Mouse (Mus musculus): ENCODE results near the gene Carmil1.

Carmil1 gene

DNA sequence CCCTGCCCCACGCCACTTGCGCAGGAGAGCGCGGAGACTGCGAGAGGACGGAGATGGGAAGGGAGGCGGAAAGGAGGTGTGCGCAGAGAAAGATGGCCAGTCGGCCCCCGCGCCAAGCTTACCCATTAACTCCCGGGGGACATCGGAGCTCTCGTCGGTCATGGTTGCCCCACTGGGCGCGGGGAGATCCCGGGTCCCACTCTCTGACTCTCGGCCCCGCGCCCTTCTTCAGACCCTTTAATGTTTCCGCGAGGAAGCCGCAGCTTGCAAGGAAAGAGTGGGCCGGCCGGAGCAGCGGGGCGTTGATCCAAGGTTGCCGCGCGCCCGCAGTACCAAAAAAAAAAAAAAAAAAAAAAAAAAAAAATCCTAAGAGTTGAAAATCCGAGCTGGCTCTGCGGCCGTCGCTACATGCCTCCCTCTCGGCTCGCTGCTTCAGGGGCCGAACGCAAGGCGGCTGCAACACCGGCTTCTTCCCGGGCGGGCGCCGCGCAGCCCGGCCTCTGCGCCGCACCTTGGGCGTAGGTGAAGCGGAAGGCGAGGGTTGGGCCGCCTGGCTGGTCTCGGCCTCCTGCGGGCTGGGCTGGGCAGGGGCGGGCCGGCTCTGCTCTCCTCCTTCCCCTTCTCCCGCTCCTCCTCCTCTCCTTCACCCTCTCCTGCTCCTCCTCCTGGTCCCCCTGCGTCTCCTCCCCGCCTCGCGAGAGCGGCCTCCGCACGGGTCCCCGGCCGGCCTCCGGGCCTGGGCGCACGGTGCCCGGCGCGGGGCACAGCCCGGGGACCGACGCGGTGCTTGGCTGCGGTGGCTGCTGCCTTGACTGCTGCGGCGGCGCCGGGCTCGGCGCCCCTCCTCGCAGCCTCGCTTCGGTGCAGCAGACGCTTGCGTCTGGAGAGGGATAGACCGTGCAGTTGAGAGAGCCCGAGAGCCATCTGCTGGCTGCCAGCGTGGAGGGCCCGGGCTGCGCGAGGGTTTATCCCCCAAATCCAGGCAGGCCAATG lies at the start of gene Carmil1:
Gene Carmil1, minus strand, starts transcription at position 357 of the 993 bp plus-strand sequence.
- no peak for DNase-seq (ENCODE audit: low read depth, low spot score)

DNA sequence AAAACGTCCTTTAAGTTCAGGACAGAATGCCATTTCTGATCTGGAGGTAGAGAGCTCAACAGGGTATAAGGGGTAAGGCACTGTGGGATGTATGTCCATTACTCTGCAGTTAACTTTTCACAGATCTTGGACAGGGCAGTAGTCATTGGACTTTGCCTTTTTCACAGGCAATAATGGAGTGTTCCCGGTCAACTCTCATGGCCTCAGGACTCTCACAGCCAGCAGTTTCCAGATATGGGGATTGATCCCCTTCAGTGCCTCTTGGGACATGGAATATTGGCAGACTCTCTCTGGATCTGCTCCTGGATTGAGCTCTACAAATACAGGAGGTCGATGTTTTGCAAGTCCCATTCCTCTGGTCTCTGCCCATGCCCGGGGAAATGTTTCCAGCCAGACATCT lies 49.5 kb upstream of the Carmil1 start:
- DNase-seq (ENCODE audit: low read depth, low spot score): no peak

DNA sequence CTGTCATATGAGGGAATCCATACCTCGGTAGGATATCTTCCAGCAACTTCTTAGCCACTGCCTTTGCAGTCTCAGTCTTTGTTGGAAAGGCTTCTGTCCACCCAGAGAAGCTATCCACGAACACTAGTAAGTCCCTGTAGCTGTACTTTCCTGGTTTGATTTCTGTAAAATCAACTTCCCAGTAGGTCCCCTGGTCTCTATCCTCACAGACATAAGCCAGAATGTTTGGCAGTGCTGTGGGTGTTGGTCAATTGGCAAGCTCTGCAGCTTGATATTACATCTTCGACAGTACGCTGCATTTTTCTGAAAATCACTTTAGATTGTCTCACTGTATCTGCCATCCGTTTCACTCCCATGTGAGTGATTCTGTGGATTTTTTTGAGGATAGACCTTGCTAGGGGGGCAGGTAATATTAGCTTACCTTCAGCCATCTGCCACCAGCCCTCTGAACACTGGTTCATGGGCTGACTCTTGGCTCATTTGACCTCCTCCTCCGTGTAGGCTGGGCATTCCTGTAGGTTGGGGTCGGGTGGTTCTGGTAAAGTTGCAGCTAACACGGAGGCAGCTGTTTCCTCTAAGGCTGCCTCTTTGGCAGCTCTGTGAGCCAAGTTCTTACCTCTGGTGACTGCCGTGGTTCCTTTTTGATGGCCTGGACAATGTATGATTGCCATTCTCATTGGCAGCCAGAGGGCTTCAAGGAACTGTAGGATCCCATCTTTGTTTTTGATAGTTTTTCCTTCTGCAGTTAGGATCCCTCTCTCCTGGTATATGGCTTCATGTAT lies 47.6 kb upstream of the Carmil1 start:
- DNase-seq (ENCODE audit: low read depth, low spot score): no peak

GRCm38 (mm10) chr13:24327201-24327600 lies 46.6 kb upstream of the Carmil1 start, which contains the start of gene Cmah:
TSS of gene Cmah (plus strand) at chr13:24327404.
- no peak for DNase-seq (ENCODE audit: low read depth, low spot score)

GRCm38 (mm10) chr13:24321313-24321712 lies 40.7 kb upstream of the Carmil1 start:
- DNase-seq (ENCODE audit: low read depth, low spot score): no peak

DNA sequence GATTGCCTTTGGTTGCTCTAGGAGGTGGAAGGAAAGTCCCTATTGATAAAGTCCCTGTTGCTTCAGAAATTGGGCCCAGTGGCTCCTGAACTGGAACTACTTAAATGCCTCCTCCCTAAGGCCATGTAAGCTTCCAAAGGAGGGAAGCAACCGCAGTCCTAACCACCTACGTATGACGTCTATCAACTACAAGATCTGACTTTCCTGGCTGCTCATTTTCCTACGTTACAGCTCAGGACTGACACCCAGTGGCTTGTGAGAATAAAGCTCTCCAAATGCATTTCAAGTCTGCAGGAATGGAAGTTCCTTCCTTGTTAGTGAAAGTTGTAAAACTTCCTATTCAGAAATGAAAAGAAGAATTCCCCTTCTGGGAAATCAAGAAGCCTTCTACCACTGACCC lies 38.0 kb upstream of the Carmil1 start:
- peak; percentile 28 for DNase-seq (ENCODE audit: low read depth, low spot score)

GRCm38 (mm10) chr13:24316563-24316962 lies 36.0 kb upstream of the Carmil1 start:
- peak; percentile 22 for DNase-seq (ENCODE audit: low read depth, low spot score)

DNA sequence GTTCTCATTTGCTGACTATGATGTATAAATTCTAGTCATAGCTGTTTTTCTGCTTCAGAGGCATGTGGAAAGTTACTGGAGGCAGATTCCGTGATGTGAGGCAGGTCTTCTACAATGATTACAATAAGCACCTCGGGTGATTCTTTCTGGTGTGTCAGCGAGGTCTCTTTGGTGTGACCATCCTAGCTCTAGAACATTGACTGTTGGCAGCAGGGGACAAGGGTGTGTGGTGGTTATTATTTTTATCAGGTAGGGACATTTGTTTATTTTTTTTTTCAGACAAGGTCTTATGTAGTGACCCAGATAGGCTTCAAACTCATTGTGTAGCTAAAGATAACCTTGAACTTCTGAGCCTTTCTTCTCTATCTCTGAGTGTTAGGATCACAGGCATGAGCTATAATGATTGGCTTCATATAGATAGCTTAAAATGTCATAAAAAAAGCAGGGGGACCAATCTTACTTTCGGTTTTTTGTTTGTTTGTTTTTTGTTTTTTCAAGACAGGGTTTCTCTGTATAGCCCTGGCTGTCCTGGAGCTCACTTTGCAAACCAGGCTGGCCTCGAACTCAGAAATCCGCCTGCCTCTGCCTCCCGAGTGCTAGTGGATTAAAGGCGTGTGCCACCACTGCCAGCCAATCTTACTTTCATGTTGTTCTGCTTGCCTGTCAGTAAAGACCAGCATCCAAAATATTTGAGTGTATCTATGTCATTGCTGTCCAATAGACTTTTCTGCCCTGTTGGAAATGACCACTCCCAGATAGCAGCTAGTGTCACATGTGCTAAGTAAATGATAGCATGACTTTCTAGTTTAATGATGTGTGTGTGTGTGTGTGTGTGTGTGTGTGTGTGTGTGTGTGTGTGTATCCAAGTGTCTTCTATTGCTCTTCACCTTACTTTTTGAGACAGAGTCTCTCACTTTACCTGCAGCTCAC lies 30.7 kb upstream of the Carmil1 start:
- DNase-seq (ENCODE audit: low read depth, low spot score): no peak

GRCm38 (mm10) chr13:24306248-24306647 lies 25.7 kb upstream of the Carmil1 start:
- no peak for DNase-seq (ENCODE audit: low read depth, low spot score)

DNA sequence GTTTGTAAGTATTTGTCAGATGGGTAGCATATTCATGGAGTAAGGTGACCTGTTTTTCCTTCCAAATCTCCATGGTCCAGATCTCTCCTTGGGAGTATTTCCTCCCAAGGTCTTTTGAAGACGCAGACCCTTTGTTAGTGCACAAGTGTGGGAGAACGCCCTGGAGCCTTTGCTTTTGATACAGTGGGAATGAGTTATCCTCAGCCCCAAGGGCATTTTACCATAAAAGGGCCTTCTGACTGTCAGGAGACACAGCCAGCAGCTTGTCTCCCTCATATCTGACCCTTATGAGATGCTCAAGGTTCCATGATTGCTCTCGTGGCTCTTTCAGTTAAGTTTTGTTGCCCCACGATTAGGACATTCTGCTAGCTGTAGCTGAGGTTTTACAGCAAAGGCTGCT lies 24.9 kb upstream of the Carmil1 start:
- no peak for DNase-seq (ENCODE audit: low read depth, low spot score)

- DNase-seq (ENCODE audit: low read depth, low spot score): peak; percentile 44
Measured at GRCm38 (mm10) chr13:24297252-24297651, 16.7 kb upstream of the Carmil1 start.

- DNase-seq (ENCODE audit: low read depth, low spot score): no peak
Measured at GRCm38 (mm10) chr13:24287381-24287780, 6.8 kb upstream of the Carmil1 start.

DNA sequence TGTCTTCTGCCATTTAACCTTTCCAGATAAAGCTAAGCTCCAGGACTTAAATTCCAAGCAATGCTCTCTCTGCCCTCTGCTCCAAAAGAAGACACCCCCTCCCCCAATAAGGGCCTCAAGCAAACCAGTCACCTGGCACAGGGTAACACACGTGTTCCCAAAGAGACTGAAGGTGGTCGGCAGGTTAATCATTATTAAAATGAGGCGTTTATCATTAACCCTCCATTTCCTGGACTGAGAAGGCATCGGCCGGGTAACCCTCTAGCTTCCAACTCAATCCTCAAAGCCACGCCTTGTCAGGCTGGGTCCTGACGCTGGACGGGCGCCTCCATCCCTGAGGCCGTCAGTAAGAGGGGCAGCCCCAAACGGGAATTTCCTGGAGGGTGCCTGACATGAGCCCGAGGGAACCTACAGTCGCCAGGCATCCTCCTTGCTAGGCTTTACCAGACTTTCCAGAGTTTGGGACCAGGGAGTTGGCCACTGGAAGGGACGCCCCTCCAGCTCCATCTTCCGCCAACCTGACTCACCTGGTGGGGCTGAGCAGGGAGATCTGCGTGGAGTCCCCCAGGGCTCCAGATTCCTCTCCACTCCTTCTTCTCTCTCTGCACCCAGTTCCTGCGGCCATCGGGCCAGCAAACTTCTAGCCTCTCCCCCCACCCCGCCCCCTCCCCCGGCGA lies 695 bp downstream of the Carmil1 start:
- DNase-seq (ENCODE audit: low read depth, low spot score): no peak

DNA sequence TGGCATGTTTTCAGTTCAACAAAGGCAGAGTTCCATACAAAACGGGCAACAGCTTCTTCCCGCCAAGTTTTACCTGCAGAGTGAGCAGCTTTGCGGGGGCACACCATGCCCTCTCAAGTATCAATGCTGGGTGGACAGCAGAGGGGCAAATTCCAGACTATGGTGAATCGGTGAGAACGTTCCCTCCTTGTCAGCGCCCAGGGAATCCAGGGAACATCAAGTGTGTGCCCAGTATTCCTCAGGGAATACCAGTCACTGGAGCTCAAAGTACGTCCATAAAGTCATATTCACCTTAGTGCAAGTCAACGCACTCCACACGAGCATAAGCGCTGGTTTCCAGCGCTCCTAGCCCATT lies 1.2 kb downstream of the Carmil1 start:
- no peak for DNase-seq (ENCODE audit: low read depth, low spot score)

DNA sequence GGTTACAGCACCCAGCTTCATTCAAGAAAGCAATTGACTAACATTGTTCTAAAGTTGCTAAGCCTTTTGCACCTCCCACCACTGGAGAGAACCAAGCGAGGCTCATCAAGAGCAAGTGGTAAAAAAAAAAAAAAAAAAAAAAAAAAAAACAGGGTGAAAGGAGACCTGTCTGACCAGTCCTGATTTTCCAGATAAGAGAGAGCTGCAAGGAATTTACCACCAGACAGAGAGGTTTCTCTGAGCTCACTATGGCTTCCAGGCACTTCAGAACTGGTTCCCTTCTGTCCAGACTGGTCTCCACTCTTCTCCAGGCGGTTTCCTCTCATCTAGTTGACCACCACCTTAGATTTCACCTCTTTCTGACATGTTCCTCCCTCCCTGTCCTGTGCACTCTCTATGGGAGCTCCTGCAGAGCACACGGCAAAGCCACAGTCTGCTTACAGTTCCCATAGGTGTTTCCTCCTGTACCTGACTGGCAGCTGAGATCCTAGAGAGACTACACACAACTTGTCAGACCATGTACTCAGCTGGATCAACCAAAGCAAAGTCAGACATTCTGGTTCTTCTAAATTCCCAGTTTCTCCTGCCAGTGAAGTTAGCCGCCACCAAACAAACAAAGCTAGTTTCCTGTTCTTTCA lies 7.7 kb downstream of the Carmil1 start:
- DNase-seq (ENCODE audit: low read depth, low spot score): no peak

DNA sequence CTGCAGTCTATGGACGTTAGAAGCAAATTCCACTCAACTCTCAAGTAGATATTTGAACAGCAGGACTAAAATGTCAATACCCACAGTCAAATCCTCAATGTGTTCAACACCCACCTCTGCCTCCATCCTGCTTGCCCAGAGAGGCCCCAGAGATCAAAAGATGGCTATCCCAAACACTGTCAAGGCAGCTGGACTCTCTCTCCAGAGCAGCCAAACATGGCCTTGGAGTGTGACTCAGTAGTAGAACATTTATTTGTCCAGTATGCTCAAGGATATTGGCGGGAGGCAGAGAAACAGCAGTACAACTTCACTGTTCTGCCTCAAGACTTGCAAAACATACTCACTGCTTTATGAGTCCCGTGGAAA lies 11.5 kb downstream of the Carmil1 start:
- DNase-seq (ENCODE audit: low read depth, low spot score): no peak

GRCm38 (mm10) chr13:24268355-24269099 lies 12.1 kb downstream of the Carmil1 start:
- DNase-seq (ENCODE audit: low read depth, low spot score): no peak

GRCm38 (mm10) chr13:24264760-24265159 lies 15.8 kb downstream of the Carmil1 start:
- DNase-seq (ENCODE audit: low read depth, low spot score): no peak

DNA sequence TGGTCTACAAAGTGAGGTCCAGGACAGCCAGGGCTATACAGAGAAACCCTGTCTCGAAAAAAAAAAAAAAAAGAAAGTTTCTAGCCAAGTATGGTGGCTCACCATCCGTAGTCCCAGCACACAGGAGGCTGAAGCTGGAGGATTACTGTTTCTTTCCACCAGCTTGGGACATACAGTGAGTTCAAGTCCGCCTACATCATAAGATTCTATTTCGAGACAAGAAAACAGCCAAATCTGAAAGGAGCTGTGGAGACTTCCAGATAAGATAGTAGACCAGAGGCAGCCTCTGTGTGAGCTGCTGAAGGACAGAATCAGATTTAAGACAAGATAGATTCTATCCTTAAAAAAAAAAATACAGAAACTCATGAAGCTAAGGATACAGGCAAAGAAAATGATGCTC lies 17.0 kb downstream of the Carmil1 start:
- DNase-seq (ENCODE audit: low read depth, low spot score): no peak

Data from A20 (cell line).